Mouse (Mus musculus) olfactory bulb, adult 2 months (tissue): ENCODE results near the gene Sar1b.

Source experiments
- CTCF ChIP-seq: fragments of 200-500 bp; IDR thresholded peaks from 2 replicates; pipeline ENCODE4 v1.5.1; 2012; ENCODE audit warnings: low read depth, mild to moderate bottlenecking, low read length, moderate library complexity; ENCODE audit not compliant: insufficient read depth
- POLR2A ChIP-seq: fragments of 200-500 bp; IDR thresholded peaks from 2 replicates; pipeline ENCODE4 v1.6.1; 2012; ENCODE audit warnings: mild to moderate bottlenecking, low read depth, low read length, moderate library complexity; ENCODE audit not compliant: insufficient read depth

DNA sequence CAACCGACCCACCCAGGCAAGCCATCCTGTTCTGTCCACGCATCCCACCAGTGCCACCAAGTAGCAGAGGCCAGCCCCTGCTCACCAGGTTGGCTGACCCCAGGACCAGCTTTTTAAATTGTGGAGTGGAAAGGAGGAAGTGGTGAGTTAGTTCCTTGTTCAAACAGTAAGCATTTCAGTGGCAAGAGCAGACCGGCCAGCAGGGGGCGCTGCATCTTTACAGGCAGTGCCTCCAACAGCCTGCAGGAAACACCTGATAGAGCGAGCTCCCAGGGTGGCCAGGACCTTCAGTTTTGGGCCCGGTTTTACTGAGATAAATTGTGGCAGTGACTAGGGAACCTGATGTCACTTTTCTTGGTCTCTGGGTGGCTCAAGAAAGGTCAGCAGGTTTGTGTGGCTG is 54.3 kb downstream of the Sar1b start:
- TF ChIP-seq CTCF = peak; percentile 82
- no peak for TF ChIP-seq POLR2A
